Mouse (Mus musculus) cerebellum, adult 2 months (tissue): Measurements from ENCODE around the gene Parp9.

Experiments
- CTCF ChIP-seq: fragments of 200-500 bp; IDR thresholded peaks from 2 replicates; pipeline ENCODE4 v1.5.1; 2011; ENCODE audit warnings: low read depth, mild to moderate bottlenecking, control low read depth, low read length, moderate library complexity, borderline replicate concordance; ENCODE audit not compliant: insufficient read depth
- POLR2A ChIP-seq: fragments of 200-500 bp; IDR thresholded peaks from 2 replicates; pipeline ENCODE4 v1.6.1; 2011; ENCODE audit warnings: low read length, control low read depth, borderline replicate concordance; ENCODE audit not compliant: insufficient read depth

DNA sequence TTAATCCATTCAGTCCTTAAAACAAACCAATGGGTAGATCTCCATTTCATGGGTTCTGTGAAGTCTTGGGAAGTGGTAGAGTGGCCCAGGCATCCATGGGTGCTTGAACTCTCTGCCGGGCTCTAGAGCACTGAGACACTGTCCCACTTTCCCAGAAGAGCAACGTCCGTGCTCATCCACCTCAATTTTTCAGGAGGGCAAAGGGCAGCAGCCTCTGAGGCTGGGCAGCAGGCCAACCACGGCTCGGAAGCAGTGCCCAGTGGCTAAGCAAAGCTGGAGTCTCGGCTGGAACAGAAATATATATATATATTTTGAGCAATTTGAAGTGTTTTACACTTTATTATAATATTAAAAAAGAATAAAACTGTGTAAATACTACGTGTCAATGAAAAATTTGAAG lies 31.4 kb upstream of the Parp9 start:
- TF ChIP-seq CTCF = no peak
- no peak for TF ChIP-seq POLR2A
